16 mouse cellular contexts compared by ENCODE assay signal in genomic region chrX:147527646-147528172, GRCm38 (mm10). TPM values are rescaled to one million over a fixed set of nuclear protein-coding genes. Genes with fewer than 3 reads are reported as not detected.
"Had no signal": no experiment of that assay in that cellular context is flagged by ENCODE, and none has a peak within 500 bp of the region (broad histone marks: within the 10 kb centered on the region; RNA-seq: fewer than 3 reads in every experiment).

No protein-coding gene starts in this region.

- H3K27me3 ChIP-seq: limb, embryonic 12.5 days; liver, embryonic 13.5 days; lung, embryonic 15.5 days; stomach, embryonic 15.5 days had no signal

- H3K9ac ChIP-seq: limb, embryonic 12.5 days; liver, embryonic 13.5 days; liver, postnatal 0 days; lung, embryonic 15.5 days; stomach, embryonic 15.5 days had no signal

- H3K27ac ChIP-seq: kidney, postnatal 0 days; left cerebral cortex, adult 2 months; limb, embryonic 12.5 days; liver, embryonic 13.5 days; lung, embryonic 15.5 days; macrophage; stomach, embryonic 15.5 days had no signal

- ATAC-seq: liver, postnatal 0 days had no signal

- H3K36me3 ChIP-seq: limb, embryonic 12.5 days; liver, embryonic 13.5 days; lung, embryonic 15.5 days; stomach, embryonic 15.5 days had no signal

- H3K4me3 ChIP-seq: left cerebral cortex, adult 2 months; limb, embryonic 12.5 days; liver, embryonic 13.5 days; lung, embryonic 15.5 days; stomach, embryonic 15.5 days had no signal

- DNase-seq: kidney, adult 11 months; kidney, adult 9 months; kidney, postnatal 36 days; liver; liver, embryonic 13.5 days; liver, postnatal 0 days; lung, postnatal 14 days; right cerebral cortex, postnatal 14 days; thymus, adult 2 months; thymus, postnatal 25 days had no signal

- H3K4me2 ChIP-seq: limb, embryonic 12.5 days; liver, embryonic 13.5 days; lung, embryonic 15.5 days; stomach, embryonic 15.5 days had no signal

- H3K9me3 ChIP-seq: limb, embryonic 12.5 days; liver, embryonic 13.5 days; lung, embryonic 15.5 days; stomach, embryonic 15.5 days had no signal

- H3K4me1 ChIP-seq: limb, embryonic 12.5 days; liver, embryonic 13.5 days; lung, embryonic 15.5 days; stomach, embryonic 15.5 days had no signal

RNA-seq across cellular contexts. Expression of gene Lrch2, which starts 26.2 kb away (rescaled TPM):
- polyA plus RNA-seq: macrophage had no signal
